Mouse (Mus musculus) forebrain, embryonic 13.5 days (tissue): Measurements from ENCODE around the gene Tfcp2l1. TPM values are rescaled to one million over a fixed set of nuclear protein-coding genes. Genes with fewer than 3 reads are reported as not detected.
A peak's percentile ranks its signal among the peaks of the same experiment; 100 is the strongest.

Experiments
- ATAC-seq: fragments of 200-750 bp; cut with Nextera tagmentation; 2 replicates; pipeline ENCODE4 v1.8.0; 2017
- H3K27ac ChIP-seq: fragments of 300-500 bp; sonication (generic); 2 replicates; pipeline ENCODE4 v1.5.1; 2015; ENCODE audit warnings: inconsistent platforms, mild to moderate bottlenecking, moderate library complexity
- H3K27me3 ChIP-seq: fragments of 300-500 bp; sonication (generic); 2 replicates; pipeline ENCODE4 v1.6.1; 2015; ENCODE audit warnings: mild to moderate bottlenecking, inconsistent platforms
- H3K36me3 ChIP-seq: fragments of 300-500 bp; sonication (generic); 2 replicates; pipeline ENCODE4 v1.6.1; 2015; ENCODE audit warnings: mild to moderate bottlenecking, inconsistent platforms; ENCODE audit not compliant: poor library complexity, severe bottlenecking
- H3K4me1 ChIP-seq: fragments of 300-500 bp; sonication (generic); 2 replicates; pipeline ENCODE4 v1.6.1; 2015; ENCODE audit warnings: inconsistent platforms
- H3K4me2 ChIP-seq: fragments of 300-500 bp; sonication (generic); 2 replicates; pipeline ENCODE4 v1.6.1; 2015; ENCODE audit warnings: inconsistent platforms, mild to moderate bottlenecking, moderate library complexity
- H3K4me3 ChIP-seq: fragments of 300-500 bp; sonication (generic); 2 replicates; pipeline ENCODE4 v1.5.1; 2015; ENCODE audit warnings: mild to moderate bottlenecking, inconsistent platforms
- H3K9ac ChIP-seq: fragments of 300-500 bp; sonication (generic); 2 replicates; pipeline ENCODE4 v1.6.1; 2015; ENCODE audit warnings: mild to moderate bottlenecking, inconsistent platforms
- H3K9me3 ChIP-seq: fragments of 300-500 bp; sonication (generic); replicated peaks from 2 replicates; pipeline ENCODE4 v1.6.1; 2016; ENCODE audit warnings: inconsistent platforms
- WGBS: fragments of 180-500 bp; shearing (Covaris S2); methylation state at CpG from one replicate; pipeline ENCODE4 v1.1.7; 2015; 5-methylcytosine and 5-hydroxymethylcytosine counted together
- polyA plus RNA-seq: library from polyadenylated mRNA; unstranded; fragments of >200 nt; fragmentation: Nextera tagmentation; extraction: Ambion mirVana; gene quantifications from 2 replicates; pipeline ENCODE4 v1.2.1, GENCODE M21; 2015

Tfcp2l1 gene
- polyA plus RNA-seq, 1 experiment from 2014 or later: 0.13 TPM

- Histone ChIP-seq H3K4me2 (no peak overlapping the region), H3K36me3 (no peaks in the 10 kb centered on the region), H3K27me3 (peaks cover 31% of the 10 kb centered on the region), H3K27ac (no peak overlapping the region), H3K4me1 (peaks cover 13% of the 10 kb centered on the region), H3K9me3 (no peaks in the 10 kb centered on the region), H3K4me3 (no peak overlapping the region), H3K9ac (no peak overlapping the region)
- 65% methylated on average over 2 of the region's 2 CpGs for WGBS
- no peak for ATAC-seq
These were observed 1.8 kb upstream of the Tfcp2l1 start for GRCm38 (mm10) chr1:118625921-118626320.

DNA sequence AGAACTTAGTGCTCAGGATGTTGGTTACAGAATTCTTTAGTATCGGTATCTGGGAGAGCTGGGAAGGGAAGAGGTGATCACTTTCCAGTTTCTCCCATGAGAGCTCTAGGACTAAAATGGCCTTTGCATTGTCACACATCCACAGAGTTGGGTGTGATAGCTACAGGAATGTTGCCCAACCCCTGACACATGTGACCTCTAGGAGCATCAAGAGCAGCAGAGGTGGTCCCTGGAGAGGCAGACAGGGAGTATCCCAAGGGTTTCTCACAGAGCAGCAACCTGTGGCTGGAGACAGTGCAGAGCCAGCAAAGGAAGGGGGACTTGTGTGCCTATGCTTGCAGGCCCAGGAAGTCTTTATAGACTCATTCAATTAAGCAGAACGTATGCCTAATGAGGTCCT is 1.3 kb upstream of the Tfcp2l1 start:
- Histone ChIP-seq H3K27me3 (peaks cover 31% of the 10 kb centered on the region), H3K36me3 (no peaks in the 10 kb centered on the region), H3K9ac (no peak overlapping the region), H3K4me3 (no peak overlapping the region), H3K9me3 (no peaks in the 10 kb centered on the region), H3K27ac (no peak overlapping the region), H3K4me1 (peaks cover 13% of the 10 kb centered on the region), H3K4me2 (no peak overlapping the region)
- ATAC-seq: no peak
- WGBS: 73% methylated on average over 2 of the region's 2 CpGs

DNA sequence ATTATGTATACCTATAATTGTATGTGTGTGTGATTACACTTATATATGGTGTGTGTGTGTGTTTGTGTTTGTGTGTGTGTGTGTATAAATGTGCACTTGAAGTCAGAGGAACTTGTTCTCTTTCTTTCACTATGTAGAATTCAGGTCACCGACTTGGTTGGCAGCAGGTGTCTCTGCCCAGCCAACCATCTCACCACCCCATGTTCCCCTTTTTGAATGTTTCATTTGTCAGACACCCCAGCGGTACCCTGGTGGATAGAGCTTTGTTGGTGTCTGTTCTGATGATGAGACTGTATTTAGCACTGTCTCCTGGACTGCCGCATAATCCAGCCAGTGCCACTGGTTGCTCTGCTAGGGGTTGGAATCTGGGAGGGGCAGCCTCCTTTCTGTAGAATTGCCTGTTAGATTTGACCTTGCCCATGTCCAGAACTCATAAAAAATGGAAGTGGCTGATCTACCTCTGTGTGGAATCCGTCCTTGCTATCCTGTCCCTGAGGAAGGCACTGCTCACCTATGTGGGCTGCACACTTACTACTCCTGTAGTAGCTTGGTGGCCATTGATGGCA is 5.8 kb downstream of the Tfcp2l1 start:
- Histone ChIP-seq H3K36me3 (no peaks in the 10 kb centered on the region), H3K27me3 (peaks cover 11% of the 10 kb centered on the region), H3K9me3 (no peaks in the 10 kb centered on the region), H3K4me2 (no peak overlapping the region), H3K27ac (no peak overlapping the region), H3K4me1 (peaks cover under 1% of the 10 kb centered on the region; the same call in 1 of the 2 replicates), H3K9ac (no peak overlapping the region), H3K4me3 (no peak overlapping the region)
- no peak for ATAC-seq
- 87% methylated on average over 4 of the region's 4 CpGs for WGBS

GRCm38 (mm10) chr1:118642296-118642999 is 14.7 kb downstream of the Tfcp2l1 start:
- Histone ChIP-seq H3K4me3 (no peak overlapping the region), H3K27me3 (no peaks in the 10 kb centered on the region), H3K9me3 (no peaks in the 10 kb centered on the region), H3K9ac (no peak overlapping the region), H3K4me2 (no peak overlapping the region), H3K27ac (no peak overlapping the region), H3K4me1 (0 out of 2 replicates have a peak, but pooled peaks cover 4% of the 10 kb centered on the region), H3K36me3 (no peaks in the 10 kb centered on the region)
- 81% methylated on average over 2 of the region's 2 CpGs for WGBS
- ATAC-seq: no peak

DNA sequence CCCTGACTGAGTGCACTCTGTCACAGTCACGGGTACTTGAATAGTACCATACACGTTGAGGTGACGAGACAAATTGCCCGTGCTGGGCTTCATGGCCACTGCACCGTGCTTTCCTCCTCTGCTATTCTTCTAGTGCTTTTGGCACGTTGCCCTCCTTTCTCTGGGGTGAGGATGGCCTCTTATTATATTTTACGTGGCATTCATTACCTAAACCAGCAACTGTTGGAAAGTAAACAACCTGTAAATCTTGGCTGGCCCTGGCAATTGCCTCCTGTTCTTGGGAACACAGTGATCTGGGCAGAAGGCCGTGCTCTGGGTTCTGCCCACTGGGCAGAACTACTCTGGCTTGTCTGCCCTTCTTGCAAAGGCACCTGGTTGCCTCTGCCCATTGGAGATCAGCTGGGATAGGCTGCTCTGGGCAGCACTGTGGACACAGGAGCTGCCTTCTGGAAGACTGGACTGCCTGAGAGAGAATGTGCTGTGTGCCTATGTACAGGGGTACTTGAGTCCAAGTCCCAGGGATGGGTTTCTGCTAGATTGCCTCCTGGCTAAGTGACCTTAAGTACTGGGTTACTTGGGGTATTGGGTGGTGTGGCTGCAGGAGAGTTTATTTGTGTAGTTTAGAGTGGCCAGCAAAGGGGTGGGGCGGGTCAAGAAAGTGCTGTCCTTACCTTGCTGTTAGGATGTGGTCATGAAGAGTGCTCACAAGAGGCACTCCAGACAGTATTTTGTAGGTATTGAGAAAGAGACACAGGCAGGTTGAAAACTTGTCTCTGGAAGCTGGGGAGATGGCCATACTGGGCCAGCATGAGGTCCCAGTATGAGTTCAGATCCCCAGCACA is 15.6 kb downstream of the Tfcp2l1 start:
- H3K36me3 ChIP-seq: no peaks in the 10 kb centered on the region
- H3K9me3 ChIP-seq: no peaks in the 10 kb centered on the region
- 61% methylated on average over 9 of the region's 9 CpGs for WGBS
- no peak overlapping the region for H3K27ac ChIP-seq
- ATAC-seq: no peak
- no peak overlapping the region for H3K9ac ChIP-seq
- no peak overlapping the region for H3K4me3 ChIP-seq
- H3K4me2 ChIP-seq: no peak overlapping the region
- 0 out of 2 replicates have a peak, but pooled peaks cover 4% of the 10 kb centered on the region for H3K4me1 ChIP-seq
- no peaks in the 10 kb centered on the region for H3K27me3 ChIP-seq

GRCm38 (mm10) chr1:118645701-118646100 is 18.0 kb downstream of the Tfcp2l1 start:
- 61% methylated on average over 4 of the region's 4 CpGs for WGBS
- H3K27ac ChIP-seq: no peak overlapping the region
- no peak overlapping the region for H3K4me3 ChIP-seq
- no peak overlapping the region for H3K9ac ChIP-seq
- H3K4me1 ChIP-seq: peaks cover 14% of the 10 kb centered on the region
- H3K9me3 ChIP-seq: no peaks in the 10 kb centered on the region
- no peaks in the 10 kb centered on the region for H3K27me3 ChIP-seq
- no peak overlapping the region for H3K4me2 ChIP-seq
- no peaks in the 10 kb centered on the region for H3K36me3 ChIP-seq
- no peak for ATAC-seq

DNA sequence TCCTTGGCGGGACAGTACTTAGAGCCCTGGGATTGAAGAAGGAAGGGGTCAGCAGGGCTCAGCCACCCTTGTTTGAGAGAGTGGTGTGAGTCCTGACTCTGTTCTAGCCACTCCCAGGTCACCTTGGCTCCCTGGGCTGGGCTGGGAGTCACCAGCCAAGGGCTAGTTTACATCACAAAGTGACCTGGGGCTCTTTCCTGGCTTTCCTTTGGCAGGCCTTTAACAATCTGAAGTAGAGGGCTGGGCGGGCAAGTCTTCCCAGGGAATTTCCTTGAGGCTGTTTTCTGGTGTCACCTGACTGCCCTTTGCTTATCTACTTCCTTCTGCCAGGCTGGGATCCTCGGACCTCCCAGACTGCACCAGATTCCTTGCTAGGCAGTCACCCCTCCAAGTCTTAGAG is 20.3 kb downstream of the Tfcp2l1 start:
- Histone ChIP-seq H3K27ac (no peak overlapping the region), H3K27me3 (no peaks in the 10 kb centered on the region), H3K4me3 (no peak overlapping the region), H3K9me3 (no peaks in the 10 kb centered on the region), H3K9ac (no peak overlapping the region), H3K4me1 (peaks cover 18% of the 10 kb centered on the region), H3K36me3 (no peaks in the 10 kb centered on the region), H3K4me2 (no peak overlapping the region)
- no peak for ATAC-seq
- 42% methylated on average over 3 of the region's 3 CpGs for WGBS

DNA sequence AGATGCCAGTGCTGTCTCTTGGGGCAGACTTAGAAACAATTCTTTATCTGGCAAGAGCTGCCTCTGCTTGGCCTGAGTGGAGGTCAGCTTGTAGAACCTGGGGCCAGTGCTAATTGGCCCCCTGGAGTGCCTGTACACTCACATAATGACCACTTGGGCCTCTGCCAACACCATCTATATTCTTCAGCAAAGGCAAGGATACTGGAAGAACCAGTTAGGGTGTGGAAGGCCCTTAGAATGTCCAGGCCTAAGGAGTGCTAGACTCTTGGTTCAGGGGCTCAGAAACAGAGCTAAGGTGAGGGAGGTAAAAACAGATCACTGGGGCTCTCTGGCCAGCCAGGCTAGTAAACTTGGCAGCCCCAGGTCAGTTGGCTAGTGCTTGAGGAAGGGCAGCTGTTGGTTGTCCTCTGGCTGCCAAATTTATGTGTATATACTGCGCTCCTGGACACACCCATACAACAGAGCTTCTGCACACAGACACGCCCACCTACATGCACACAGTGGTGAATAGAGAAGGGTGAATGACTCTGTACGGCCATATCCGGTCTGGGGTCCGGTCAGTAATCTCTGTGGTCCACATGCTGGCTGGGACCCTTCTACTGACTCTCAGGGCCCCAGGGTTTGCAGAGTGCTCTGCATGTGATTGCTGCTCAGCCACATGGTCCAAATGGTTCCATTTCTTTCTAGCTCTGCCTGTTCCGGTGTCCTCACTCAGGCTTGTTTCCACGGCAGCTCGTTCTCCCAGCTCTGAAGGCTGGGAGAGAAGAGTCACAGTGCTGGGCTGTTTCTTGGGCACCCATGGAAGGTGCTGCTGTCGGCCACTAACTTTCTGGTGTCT is 22.4 kb downstream of the Tfcp2l1 start:
- 70% methylated on average over 9 of the region's 9 CpGs for WGBS
- Histone ChIP-seq H3K9me3 (no peaks in the 10 kb centered on the region), H3K4me1 (peaks cover 15% of the 10 kb centered on the region), H3K9ac (no peak overlapping the region), H3K4me3 (no peak overlapping the region), H3K4me2 (no peak overlapping the region), H3K27me3 (no peaks in the 10 kb centered on the region), H3K27ac (no peak overlapping the region), H3K36me3 (no peaks in the 10 kb centered on the region)
- no peak for ATAC-seq

GRCm38 (mm10) chr1:118650771-118651080 is 23.0 kb downstream of the Tfcp2l1 start:
- H3K9ac ChIP-seq: no peak overlapping the region
- H3K27me3 ChIP-seq: no peaks in the 10 kb centered on the region
- no peaks in the 10 kb centered on the region for H3K36me3 ChIP-seq
- H3K4me3 ChIP-seq: no peak overlapping the region
- H3K9me3 ChIP-seq: no peaks in the 10 kb centered on the region
- no peak overlapping the region for H3K27ac ChIP-seq
- ATAC-seq: 0 out of 2 replicates have a peak, but pooled peaks have one; percentile 19
- peaks cover 15% of the 10 kb centered on the region for H3K4me1 ChIP-seq
- H3K4me2 ChIP-seq: no peak overlapping the region
- WGBS: 30% methylated on average over 3 of the region's 3 CpGs

- 78% methylated on average over 6 of the region's 6 CpGs for WGBS
- Histone ChIP-seq H3K4me1 (no peaks in the 10 kb centered on the region), H3K9me3 (no peaks in the 10 kb centered on the region), H3K27me3 (no peaks in the 10 kb centered on the region), H3K27ac (no peak overlapping the region), H3K4me3 (no peak overlapping the region), H3K36me3 (no peaks in the 10 kb centered on the region), H3K4me2 (no peak overlapping the region), H3K9ac (no peak overlapping the region)
- no peak for ATAC-seq
These were observed 31.0 kb downstream of the Tfcp2l1 start for GRCm38 (mm10) chr1:118658716-118659115.

DNA sequence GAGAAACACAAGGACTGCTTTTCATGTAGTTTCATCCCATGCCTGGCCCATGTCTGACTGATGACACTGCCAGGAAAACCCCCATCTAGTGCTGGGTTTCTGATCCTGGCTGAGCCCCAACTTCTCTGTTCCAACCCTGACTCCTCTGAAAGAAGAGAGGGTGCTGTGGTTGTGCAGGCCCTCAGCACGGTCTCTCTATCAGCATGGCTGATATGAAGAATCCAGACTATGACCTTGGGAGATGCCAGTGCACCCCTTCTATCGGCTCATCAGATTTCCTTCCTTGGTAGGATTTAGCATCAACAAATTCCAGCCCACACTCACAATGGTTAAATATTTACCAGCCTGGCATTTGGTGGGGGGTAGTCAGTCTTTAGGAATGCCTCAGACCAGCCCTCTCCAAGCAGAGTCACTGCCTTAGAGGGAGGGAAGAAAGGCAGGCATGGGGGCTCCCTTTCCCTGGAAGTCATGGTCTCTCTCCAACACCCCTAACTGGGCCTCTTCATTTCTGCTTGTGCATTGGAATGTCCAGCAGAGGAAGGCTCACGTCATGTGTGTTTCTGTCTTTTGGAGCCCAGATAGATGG is 33.2 kb downstream of the Tfcp2l1 start:
- H3K4me1 ChIP-seq: no peaks in the 10 kb centered on the region
- no peak overlapping the region for H3K9ac ChIP-seq
- no peak overlapping the region for H3K4me3 ChIP-seq
- no peak overlapping the region for H3K27ac ChIP-seq
- no peaks in the 10 kb centered on the region for H3K36me3 ChIP-seq
- no peaks in the 10 kb centered on the region for H3K9me3 ChIP-seq
- no peak overlapping the region for H3K4me2 ChIP-seq
- H3K27me3 ChIP-seq: no peaks in the 10 kb centered on the region
- no peak for ATAC-seq
- WGBS: 84% methylated on average over 3 of the region's 3 CpGs
